Mouse (Mus musculus): Measurements from ENCODE around the gene Elavl1.

Gene Elavl1

DNA sequence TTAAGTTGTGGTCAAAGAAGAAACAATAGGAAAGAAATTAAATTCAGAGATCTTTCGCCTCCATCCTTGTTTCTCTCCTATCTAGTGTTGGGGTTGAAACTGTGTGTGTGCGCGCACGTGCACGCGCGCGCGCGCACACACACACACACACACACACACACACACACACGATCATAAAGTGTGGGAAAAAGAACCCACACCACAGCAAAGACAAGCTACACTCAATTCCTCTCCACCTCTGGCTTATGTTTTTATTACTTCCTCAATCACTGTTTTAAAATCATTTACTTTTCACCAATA lies 5.7 kb downstream of the Elavl1 start:
- no peak for DNase-seq

DNA sequence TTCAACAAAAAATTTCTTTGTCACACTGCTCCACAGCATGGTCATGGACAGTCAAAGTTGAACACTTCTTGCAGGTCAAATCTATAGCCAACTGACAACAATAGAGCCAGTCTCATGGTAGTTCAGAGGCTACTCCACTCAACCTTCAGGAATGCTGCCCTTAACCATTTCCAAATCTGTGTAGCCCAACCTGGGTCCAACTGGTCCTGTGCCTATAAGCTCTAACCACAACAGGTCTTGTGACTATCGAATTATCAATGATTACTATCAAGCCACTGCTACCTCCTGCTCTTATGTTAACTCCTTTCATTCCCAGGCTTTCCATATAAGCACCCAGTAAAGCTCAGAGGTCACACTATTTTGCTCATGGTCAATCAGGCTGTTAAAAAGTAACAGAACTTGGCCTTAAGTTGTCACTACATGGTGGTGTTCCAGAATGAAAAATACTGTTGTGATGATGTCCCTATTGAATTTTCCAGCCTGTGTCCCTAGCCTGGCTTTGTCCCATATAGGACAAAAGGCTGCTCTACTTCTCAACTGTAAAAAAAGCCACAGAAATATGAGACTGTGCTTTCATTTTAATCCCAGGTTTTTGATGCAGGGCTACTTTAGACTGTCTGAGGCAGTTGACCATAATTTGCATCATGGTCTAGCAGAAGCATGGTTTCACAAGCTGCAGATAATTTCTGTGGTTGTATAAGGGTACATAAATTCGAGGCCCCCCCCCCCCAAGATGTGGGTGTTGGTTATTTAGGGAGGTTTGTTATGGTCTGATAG lies 6.2 kb downstream of the Elavl1 start:
- no peak for DNase-seq

- DNase-seq = no peak
Measured at GRCm38 (mm10) chr8:4318124-4318523, 7.1 kb downstream of the Elavl1 start.

DNA sequence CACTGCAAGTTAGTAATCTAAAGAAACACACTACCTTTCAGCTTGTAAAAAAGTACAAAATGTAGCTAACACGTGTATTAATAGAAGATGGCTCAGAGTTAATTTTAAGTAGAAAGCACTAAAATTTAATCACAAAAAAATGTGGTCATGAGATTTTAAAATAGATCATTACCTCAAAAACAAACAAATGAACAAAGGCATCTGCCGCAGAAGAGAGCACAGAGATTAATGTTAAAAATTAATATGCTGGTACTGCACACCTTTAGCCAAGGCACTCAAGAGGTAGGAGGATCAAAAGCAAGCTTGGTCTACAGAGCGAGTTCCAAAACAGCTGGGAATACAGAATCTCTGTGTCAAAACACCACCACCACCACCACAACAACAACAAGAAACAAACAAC lies 10.4 kb downstream of the Elavl1 start:
- no peak for DNase-seq

DNA sequence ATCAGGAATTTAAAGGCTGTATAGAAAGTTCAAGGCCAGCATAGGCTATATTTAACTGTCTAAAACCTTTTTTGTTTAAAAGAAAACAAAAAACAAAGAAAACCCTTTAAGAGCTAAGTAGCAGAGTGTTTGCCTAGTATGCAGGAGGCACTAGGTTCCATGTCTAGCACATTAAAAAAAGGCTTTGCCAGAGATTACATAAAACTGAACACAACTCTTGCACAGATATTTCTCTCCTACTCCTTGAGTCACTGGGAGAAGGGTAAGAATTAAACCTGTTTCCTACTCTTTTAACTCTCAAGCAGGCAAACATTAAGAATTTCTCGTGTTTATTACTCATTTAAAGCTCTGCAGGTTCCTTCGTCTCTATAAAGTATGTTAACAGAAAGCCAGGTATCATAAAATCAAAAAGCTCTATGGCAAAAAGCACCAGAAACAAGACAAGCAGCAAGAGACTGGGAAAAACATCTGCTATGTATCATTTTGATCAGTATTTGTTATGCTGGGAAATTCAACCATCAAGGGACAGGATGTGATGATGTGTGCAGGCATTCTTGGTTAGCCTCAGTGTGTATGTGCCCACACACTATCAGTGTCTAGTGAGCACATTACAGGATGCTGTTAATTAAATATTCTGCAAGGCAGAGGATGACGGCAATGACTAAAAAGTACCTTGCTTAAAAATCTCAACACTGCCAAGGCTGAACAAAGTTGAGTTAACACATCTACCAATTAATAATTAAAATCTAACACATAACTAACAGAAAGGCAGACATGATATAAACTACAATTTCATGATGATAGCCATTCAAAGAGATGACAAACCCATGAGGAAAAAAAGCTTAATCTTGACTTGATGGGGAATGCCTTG lies 11.7 kb downstream of the Elavl1 start:
- no peak for DNase-seq

DNA sequence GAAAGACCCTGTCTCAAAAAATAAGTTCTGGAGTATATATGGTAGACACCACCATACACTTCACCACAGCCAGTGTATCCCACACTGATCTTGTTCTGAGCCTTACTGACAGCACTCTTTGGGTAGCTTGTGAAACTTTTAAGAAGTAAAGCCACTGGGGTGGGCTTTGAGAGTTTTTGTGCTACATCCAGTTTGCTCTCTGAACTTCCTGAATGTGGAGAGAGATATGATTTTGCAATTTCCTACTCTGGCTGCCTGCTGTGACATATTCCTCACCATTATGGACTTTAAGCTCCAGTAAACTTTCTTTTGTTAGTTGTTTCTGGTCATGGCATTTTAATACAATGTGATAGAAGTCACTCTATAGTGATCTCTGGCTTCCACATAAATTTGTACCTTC lies 13.1 kb downstream of the Elavl1 start:
- no peak for DNase-seq

GRCm38 (mm10) chr8:4305838-4306237 lies 19.4 kb downstream of the Elavl1 start:
- DNase-seq = no peak

DNA sequence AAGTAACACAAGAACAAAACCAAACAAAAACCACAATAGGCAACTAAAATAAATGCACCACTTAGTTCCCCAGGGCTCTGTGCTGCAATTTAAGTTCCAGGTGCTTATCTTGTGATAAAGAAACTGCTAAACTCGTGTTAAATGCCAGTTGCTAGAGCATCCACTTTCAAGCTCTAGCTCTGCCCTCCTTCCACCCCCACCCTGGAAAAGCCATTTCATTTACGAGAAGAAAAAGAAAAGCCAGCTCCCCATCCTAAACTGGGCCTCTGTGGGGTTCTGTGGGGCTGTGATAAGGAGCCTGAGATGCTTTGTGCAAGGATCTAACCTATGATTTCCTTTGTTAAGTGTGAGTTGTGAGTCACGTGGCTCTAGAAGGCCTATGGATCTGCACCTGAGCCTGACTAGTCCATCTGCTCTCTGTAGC lies 21.1 kb downstream of the Elavl1 start:
- DNase-seq = no peak

- no peak for DNase-seq
Measured at GRCm38 (mm10) chr8:4297822-4298221, 27.4 kb downstream of the Elavl1 start.

DNA sequence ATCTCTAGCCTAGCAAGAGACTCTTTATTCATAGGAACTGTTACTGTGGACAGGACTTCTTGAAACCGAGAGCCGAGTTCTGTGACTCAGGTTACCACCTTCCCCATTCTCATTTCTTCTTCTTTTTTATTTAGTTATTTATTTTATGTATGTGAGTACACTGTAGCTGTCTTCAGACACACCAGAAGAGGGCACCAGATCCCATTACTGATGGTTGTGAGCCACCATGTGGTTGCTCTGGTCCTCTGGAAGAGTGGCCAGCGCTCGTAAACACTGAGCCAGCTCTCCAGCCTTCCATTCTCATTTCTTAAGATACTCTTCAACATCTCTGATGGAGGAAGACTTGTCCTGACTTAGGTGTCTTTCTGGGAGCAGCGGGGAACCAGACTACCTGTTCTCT lies 32.5 kb downstream of the Elavl1 start:
- no peak for DNase-seq

DNA sequence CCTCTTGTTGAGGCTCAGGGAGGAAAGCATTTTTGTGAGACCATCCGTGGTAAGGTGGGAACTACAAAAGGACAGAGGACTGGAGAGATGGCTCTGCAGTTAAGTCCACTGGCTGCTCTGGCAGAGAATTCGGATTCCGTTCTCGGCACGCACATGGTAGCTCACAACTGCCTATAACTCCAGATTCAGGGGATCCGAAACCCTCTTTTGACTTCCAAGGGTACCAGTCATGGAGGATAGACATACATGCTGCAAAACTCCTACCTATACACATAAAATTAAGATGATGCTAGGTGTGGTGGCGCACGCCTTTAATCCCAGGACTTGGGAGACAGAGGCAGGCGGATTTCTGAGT lies 49.1 kb downstream of the Elavl1 start:
- DNase-seq = no peak

DNA sequence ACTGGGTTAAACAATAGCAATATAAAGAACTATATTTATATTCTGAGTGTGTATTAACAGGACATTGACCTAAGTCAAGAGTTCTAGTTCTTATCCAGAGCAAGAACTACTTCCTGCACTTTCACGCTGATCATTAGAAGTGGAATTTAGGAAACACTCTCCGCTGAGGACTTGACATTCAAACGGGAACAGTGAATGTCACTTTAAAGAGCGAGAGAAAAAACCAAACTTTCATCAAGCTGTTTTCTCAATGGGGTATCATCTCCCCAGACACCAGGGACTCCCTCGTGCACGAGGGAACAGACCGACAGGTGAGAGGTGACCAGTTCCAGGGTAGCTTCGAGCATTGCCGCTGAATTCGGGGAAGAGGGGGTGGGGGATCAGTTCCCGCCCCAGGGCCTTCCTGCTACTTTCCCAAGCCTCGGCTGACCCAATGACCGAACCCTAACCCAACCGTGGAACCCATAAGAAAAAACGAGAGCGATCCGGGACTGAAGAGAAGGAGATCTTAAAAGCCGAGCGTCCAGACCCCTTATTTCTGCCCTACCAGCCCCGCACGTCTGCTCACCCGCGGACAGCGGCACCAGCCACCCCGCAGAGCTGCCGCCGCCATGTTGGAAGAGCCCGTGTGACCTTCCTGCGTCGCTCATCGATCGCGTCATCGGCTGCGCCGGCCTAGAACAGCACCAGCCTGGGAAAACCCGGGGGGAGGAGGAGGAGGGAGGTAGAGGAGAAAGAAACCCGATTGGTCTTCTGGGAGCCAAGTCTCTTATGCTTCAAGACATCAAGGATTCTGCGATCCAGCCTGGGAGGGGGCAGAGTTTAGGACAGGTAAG lies 49.7 kb downstream of the Elavl1 start, which contains the start of gene Timm44:
Gene Timm44 (minus strand): TSS at position 639 of the 836 bp plus-strand sequence.
- peak; percentile 93 for DNase-seq

GRCm38 (mm10) chr8:4269609-4270008 lies 55.6 kb downstream of the Elavl1 start:
- no peak for DNase-seq

DNA sequence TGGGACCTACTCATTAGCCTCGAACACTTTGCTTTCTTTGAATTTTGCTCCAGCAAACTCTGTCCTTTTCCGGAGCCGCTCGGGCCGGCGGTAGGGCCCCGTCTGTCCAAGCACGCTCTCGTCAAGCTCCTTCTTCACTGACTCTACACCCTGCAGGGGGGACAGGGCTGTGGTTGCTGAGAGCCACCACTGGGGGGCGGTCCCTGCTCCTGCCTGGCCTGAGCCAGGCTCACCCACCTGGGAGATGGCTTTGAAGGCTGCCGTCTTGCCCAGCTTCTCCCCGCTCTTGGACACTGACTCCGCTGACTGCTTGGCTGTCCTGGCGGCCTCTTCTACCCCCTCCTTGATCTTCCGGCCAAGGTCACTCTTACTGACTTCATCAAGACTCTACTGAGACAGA lies 57.6 kb downstream of the Elavl1 start:
- DNase-seq = no peak

- no peak for DNase-seq
Measured at GRCm38 (mm10) chr8:4265160-4265914, 59.9 kb downstream of the Elavl1 start.

- no peak for DNase-seq
Measured at GRCm38 (mm10) chr8:4263105-4263791, 62.0 kb downstream of the Elavl1 start.

GRCm38 (mm10) chr8:4259805-4260170 lies 65.4 kb downstream of the Elavl1 start:
- DNase-seq = no peak

DNA sequence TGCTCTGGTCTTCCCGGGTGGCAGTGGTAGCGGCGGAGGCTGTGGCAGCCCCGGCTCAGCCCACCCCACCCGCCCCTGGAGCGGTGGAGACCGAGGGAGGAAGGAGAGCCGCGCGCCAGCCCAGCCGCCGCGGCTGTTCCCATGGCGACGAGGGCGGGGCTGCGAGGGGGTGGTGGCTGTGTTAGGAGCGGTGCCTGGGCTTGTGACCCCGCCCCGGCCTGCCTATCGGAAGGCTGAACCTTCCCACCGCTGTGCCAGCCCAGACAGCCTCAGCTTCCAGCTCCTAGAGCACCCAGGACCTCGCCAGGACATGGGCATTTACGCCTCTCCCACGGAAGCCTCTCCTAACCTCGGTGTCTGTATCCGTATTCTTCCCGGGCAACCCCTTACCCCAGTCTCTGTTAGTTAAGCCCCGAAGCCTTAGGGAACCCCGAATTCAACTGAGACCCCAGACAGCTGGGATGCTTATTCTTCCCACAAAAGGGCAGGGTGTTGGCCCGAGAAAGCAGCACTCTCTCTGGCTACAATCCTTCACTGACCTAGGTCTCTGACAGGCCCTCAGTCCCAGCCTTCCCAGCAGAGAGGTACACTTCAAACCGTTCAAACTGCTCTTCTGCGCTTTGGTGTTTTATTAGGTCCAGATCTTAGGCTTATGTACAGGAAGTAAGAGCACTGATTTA lies 65.9 kb downstream of the Elavl1 start, which contains the start of gene Ctxn1:
Gene Ctxn1 (minus strand): TSS at position 150 of the 680 bp plus-strand sequence.
- peak; percentile 98 for DNase-seq

GRCm38 (mm10) chr8:4258678-4259077 lies 66.5 kb downstream of the Elavl1 start:
- DNase-seq = no peak

DNA sequence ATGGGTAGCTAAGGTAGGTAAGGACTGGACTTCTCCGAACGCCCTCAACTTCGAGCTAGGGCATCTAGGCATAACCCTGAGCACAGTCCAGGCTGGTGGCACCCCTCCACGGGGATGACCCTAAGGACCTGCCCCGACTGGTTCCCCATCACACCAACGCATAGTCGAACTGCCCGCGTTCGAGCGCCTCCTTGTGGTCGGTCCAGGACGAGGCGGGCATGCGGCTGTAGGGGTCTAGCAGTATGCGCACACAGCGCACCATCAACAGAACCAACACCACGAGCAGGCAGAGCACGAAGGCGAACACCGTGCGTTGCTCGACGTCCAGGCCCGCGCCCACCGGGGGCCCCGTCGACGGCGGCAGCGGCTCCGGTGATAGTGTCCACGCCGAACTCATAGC lies 67.0 kb downstream of the Elavl1 start:
- peak; percentile 85 for DNase-seq

DNA sequence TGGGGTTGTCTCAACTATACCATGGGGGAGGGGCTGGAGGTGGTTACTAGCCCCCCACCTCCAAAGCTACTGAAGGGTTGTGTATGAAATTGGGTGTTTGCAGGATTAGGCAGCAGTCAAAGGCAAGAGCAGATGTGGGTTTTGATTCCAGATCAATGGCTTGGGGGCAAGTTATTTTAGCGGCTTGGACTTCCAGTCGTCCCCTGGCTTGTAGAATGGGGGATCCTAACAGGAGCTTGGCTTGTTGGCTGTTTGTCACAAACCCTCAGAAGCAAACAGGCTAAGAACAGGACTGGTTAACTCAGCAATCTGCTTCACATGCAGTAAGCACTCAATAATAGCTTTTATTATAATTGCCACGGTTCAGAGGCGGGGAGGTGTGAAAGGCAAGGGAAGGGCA lies 67.9 kb downstream of the Elavl1 start:
- DNase-seq = no peak
